Mouse (Mus musculus) heart, embryonic 11.5 days (tissue): ENCODE measurements around the gene Catsperd. TPM values are rescaled to one million over a fixed set of nuclear protein-coding genes. Genes with fewer than 3 reads are reported as not detected.

Experiments
- ATAC-seq: fragments of 200-750 bp; cut with Nextera tagmentation; replicated peaks from 2 replicates; pipeline ENCODE4 v1.8.0; 2017; ENCODE audit warnings: moderate library complexity; ENCODE audit not compliant: insufficient number of reproducible peaks, low FRiP score, low TSS enrichment
- H3K27ac ChIP-seq: fragments of 300-500 bp; sonication (generic); 2 replicates; pipeline ENCODE4 v1.5.1; 2014; ENCODE audit warnings: mild to moderate bottlenecking, low read depth, low read length
- H3K27me3 ChIP-seq: fragments of 300-500 bp; sonication (generic); 2 replicates; pipeline ENCODE4 v1.6.1; 2014; ENCODE audit warnings: mild to moderate bottlenecking, low read length, mixed read lengths; ENCODE audit not compliant: control insufficient read depth, insufficient read depth
- H3K36me3 ChIP-seq: fragments of 300-500 bp; sonication (generic); 2 replicates; pipeline ENCODE4 v1.6.1; 2014; ENCODE audit warnings: mild to moderate bottlenecking, low read length, moderate library complexity, mixed read lengths; ENCODE audit not compliant: control insufficient read depth, insufficient read depth
- H3K4me1 ChIP-seq: fragments of 300-500 bp; sonication (generic); 2 replicates; pipeline ENCODE4 v1.6.1; 2014; ENCODE audit warnings: low read length; ENCODE audit not compliant: control insufficient read depth, insufficient read depth
- H3K4me2 ChIP-seq: fragments of 300-500 bp; sonication (generic); 2 replicates; pipeline ENCODE4 v1.6.1; 2014; ENCODE audit warnings: mild to moderate bottlenecking, moderate library complexity
- H3K4me3 ChIP-seq: fragments of 300-500 bp; sonication (generic); 2 replicates; pipeline ENCODE4 v1.5.1; 2014; ENCODE audit warnings: low read depth, low read length
- H3K9ac ChIP-seq: fragments of 300-500 bp; sonication (generic); 2 replicates; pipeline ENCODE4 v1.6.1; 2014; ENCODE audit warnings: mild to moderate bottlenecking, low read depth, low read length, moderate library complexity
- H3K9me3 ChIP-seq: fragments of 300-500 bp; sonication (generic); replicated peaks from 2 replicates; pipeline ENCODE4 v1.6.1; 2016; ENCODE audit warnings: low read length; ENCODE audit not compliant: control insufficient read depth
- WGBS: fragments of 180-500 bp; shearing (Covaris S2); extraction: QIAGEN DNeasy Blood & Tissue Kit; methylation state at CpG from one replicate; pipeline ENCODE4 v1.1.7; 2014; ENCODE audit not compliant: insufficient replicate concordance; 5-methylcytosine and 5-hydroxymethylcytosine counted together
- polyA plus RNA-seq: library from polyadenylated mRNA; unstranded; fragments of >200 nt; fragmentation: Nextera tagmentation; extraction: Ambion mirVana; gene quantifications from 2 replicates; pipeline ENCODE4 v1.2.1, GENCODE M21; 2014

Gene Catsperd
- polyA plus RNA-seq, 1 experiment from 2014 or later, result 0.42 TPM

- Histone ChIP-seq H3K4me2 (no peak overlapping the region), H3K36me3 (no peaks in the 10 kb centered on the region), H3K4me1 (peaks cover 5% of the 10 kb centered on the region; the same call in 1 of the 2 replicates), H3K27ac (no peak overlapping the region), H3K27me3 (no peaks in the 10 kb centered on the region), H3K4me3 (no peak overlapping the region), H3K9me3 (no peaks in the 10 kb centered on the region), H3K9ac (no peak overlapping the region)
- 62% methylated on average over 4 of the region's 4 CpGs for WGBS
- ATAC-seq, result no peak
Observed at GRCm38 (mm10) chr17:56631807-56632206, 3.9 kb downstream of the Catsperd start.

DNA sequence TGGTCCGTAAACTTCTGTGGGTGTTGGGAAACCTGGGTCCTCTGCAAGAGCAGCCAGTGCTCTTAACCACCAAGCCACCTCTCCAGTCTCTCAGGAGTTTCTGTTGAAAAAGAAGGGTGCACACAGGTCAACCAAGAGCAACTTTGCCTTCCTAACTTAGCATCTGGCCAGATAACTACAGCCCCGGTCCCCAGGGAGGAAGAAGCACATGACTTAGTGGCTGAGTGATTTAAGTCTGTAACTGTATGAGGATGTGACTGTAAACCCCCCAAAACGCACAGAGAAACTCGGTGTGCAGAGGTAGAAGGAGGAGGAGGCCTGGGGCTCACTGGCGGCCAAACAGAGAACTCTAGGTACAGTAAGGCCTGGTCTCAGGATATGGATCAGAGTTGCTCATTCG is 6.1 kb downstream of the Catsperd start:
- no peaks in the 10 kb centered on the region for H3K4me1 ChIP-seq
- no peaks in the 10 kb centered on the region for H3K27me3 ChIP-seq
- H3K4me3 ChIP-seq, result no peak overlapping the region
- H3K36me3 ChIP-seq, result no peaks in the 10 kb centered on the region
- no peaks in the 10 kb centered on the region for H3K9me3 ChIP-seq
- H3K4me2 ChIP-seq, result no peak overlapping the region
- H3K9ac ChIP-seq, result no peak overlapping the region
- no peak for ATAC-seq
- no peak overlapping the region for H3K27ac ChIP-seq
- 80% methylated on average over 6 of the region's 6 CpGs for WGBS

- H3K36me3 ChIP-seq, result no peaks in the 10 kb centered on the region
- ATAC-seq, result no peak
- no peak overlapping the region for H3K4me3 ChIP-seq
- H3K9ac ChIP-seq, result no peak overlapping the region
- 83% methylated on average over 4 of the region's 4 CpGs for WGBS
- no peak overlapping the region for H3K27ac ChIP-seq
- no peaks in the 10 kb centered on the region; the same call in 1 of the 2 replicates for H3K4me1 ChIP-seq
- H3K4me2 ChIP-seq, result no peak overlapping the region
- no peaks in the 10 kb centered on the region for H3K9me3 ChIP-seq
- no peaks in the 10 kb centered on the region for H3K27me3 ChIP-seq
Observed at GRCm38 (mm10) chr17:56643237-56643636, 15.3 kb downstream of the Catsperd start.

GRCm38 (mm10) chr17:56647546-56647945 is 19.6 kb downstream of the Catsperd start:
- Histone ChIP-seq H3K36me3 (no peaks in the 10 kb centered on the region), H3K27me3 (no peaks in the 10 kb centered on the region), H3K4me3 (no peak overlapping the region), H3K9ac (no peak overlapping the region), H3K4me1 (no peaks in the 10 kb centered on the region; the same call in 1 of the 2 replicates), H3K4me2 (no peak overlapping the region), H3K27ac (no peak overlapping the region), H3K9me3 (no peaks in the 10 kb centered on the region)
- 51% methylated on average over 10 of the region's 13 CpGs for WGBS
- ATAC-seq, result no peak

DNA sequence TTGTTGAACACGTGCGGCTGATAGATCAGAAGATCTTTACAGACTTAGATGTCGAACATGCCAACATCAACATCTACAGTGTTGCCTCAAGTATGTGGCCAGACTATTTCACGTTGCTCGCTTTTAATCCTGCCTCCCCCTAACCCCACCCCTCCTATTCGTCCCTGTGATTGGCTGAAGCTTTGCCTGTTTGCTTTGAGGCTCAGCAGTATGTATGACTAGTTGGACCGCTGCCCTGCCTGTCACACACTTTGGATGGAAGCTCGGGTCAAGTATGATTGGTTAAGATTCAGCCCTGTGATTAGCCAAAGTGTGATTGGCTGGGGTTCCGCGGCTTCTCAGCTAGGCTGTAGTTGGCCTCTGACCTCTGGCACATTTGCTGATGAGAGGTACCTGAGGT is 23.9 kb downstream of the Catsperd start:
- Histone ChIP-seq H3K4me2 (no peak overlapping the region), H3K27me3 (no peaks in the 10 kb centered on the region), H3K9ac (no peak overlapping the region), H3K27ac (no peak overlapping the region), H3K36me3 (no peaks in the 10 kb centered on the region), H3K4me3 (no peak overlapping the region), H3K4me1 (no peaks in the 10 kb centered on the region; the same call in 1 of the 2 replicates), H3K9me3 (no peaks in the 10 kb centered on the region)
- ATAC-seq, result no peak
- 26% methylated on average over 10 of the region's 10 CpGs for WGBS

DNA sequence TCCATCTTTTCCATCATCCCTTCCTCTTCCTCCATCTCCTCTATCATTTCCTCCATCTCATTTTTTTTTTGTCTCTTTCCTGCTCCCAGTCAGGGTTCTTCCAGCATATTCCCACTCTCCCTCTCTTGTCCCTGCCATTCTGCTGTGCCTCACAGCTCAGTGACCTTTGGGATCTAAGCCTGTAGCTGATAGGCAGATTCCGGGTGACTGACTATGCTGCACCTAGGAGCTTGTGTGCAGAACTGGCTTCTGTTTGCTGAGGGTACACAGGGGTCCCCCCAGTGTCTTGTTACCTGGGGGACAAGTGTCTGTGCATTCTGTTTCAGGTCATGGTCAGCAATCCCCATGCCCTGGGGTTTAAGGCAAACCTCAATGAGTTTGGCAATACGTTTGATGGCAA is 26.8 kb downstream of the Catsperd start:
- ATAC-seq, result no peak
- no peak overlapping the region for H3K27ac ChIP-seq
- 64% methylated on average over 2 of the region's 2 CpGs for WGBS
- no peaks in the 10 kb centered on the region for H3K4me1 ChIP-seq
- H3K27me3 ChIP-seq, result no peaks in the 10 kb centered on the region
- H3K9ac ChIP-seq, result no peak overlapping the region
- H3K36me3 ChIP-seq, result no peaks in the 10 kb centered on the region
- no peak overlapping the region for H3K4me2 ChIP-seq
- H3K9me3 ChIP-seq, result no peaks in the 10 kb centered on the region
- H3K4me3 ChIP-seq, result no peak overlapping the region

DNA sequence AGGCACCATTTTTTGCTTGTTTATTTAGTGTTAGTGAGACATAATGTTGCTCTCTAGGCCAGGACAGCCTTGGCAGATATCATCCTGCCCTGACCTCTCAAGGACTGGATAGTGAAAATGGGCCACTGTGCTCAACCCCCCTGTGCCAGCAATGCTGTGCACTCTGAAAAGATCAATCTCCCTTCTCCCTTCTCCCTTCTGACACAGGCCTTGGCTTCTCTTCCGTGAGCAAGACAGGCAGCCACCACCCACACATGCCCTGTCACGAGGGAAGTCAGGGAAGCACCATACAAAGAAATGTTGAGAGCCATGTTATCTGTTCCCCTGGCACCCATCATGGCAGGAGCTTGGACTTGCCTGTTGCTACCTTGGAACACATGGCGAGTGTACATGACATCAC is 27.4 kb downstream of the Catsperd start:
- Histone ChIP-seq H3K36me3 (no peaks in the 10 kb centered on the region), H3K4me2 (no peak overlapping the region), H3K4me1 (no peaks in the 10 kb centered on the region), H3K9ac (no peak overlapping the region), H3K4me3 (no peak overlapping the region), H3K27ac (no peak overlapping the region), H3K9me3 (no peaks in the 10 kb centered on the region), H3K27me3 (no peaks in the 10 kb centered on the region)
- no peak for ATAC-seq
- WGBS, result 65% methylated on average over 3 of the region's 3 CpGs

DNA sequence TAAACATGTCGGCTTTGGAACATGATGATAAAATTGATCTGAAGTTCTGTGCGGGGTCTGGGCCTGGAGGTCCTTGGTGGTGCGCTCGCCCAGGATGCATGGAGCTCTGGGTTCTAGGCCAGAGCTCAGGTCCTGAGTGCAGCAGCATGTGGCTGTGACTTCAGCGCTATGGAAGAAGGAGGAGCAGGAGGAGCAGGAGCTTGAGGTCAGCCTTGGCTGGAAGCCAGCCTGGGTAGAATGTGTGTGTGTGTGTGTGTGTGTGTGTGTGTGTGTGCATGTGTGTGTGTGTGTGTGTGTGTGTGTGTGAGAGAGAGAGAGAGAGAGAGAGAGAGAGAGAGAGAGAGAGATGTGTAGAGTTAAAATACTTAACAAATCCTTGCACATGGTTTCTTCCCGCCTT is 28.2 kb downstream of the Catsperd start:
- no peak for ATAC-seq
- H3K9me3 ChIP-seq, result no peaks in the 10 kb centered on the region
- H3K4me1 ChIP-seq, result no peaks in the 10 kb centered on the region
- no peak overlapping the region for H3K9ac ChIP-seq
- no peak overlapping the region for H3K27ac ChIP-seq
- H3K36me3 ChIP-seq, result no peaks in the 10 kb centered on the region
- 80% methylated on average over 6 of the region's 6 CpGs for WGBS
- H3K27me3 ChIP-seq, result no peaks in the 10 kb centered on the region
- no peak overlapping the region for H3K4me2 ChIP-seq
- H3K4me3 ChIP-seq, result no peak overlapping the region

- H3K36me3 ChIP-seq, result no peaks in the 10 kb centered on the region
- no peak overlapping the region for H3K27ac ChIP-seq
- H3K9ac ChIP-seq, result peak overlapping the region; percentile 63; the same call in 1 of the 2 replicates
- H3K4me3 ChIP-seq, result no peak overlapping the region; the same call in 1 of the 2 replicates
- peak overlapping the region; percentile 56 for H3K4me2 ChIP-seq
- H3K4me1 ChIP-seq, result peaks cover 9% of the 10 kb centered on the region
- no peaks in the 10 kb centered on the region for H3K27me3 ChIP-seq
- 57% methylated on average over 3 of the region's 3 CpGs for WGBS
- H3K9me3 ChIP-seq, result no peaks in the 10 kb centered on the region
- ATAC-seq, result no peak
Observed at GRCm38 (mm10) chr17:56663659-56664058, 35.7 kb downstream of the Catsperd start.
